Mouse (Mus musculus) MEL (cell line): ENCODE results near the gene Rtca. TPM values are rescaled to one million over a fixed set of nuclear protein-coding genes. Genes with fewer than 3 reads are reported as not detected.
A peak's percentile ranks its signal among the peaks of the same experiment; 100 is the strongest.

Source experiments
- DNase-seq: peaks from one replicate; pipeline ENCODE4 v3.0.0; 2011; ENCODE audit warnings: low read depth, low spot score
- H3K27ac ChIP-seq: 2 replicates; pipeline ENCODE4 v1.5.1; 2012; ENCODE audit warnings: low read depth, mild to moderate bottlenecking, control low read depth, low read length, moderate library complexity; ENCODE audit not compliant: control insufficient read depth
- H3K27me3 ChIP-seq, 2 experiments: fragments of 150-350 bp in 1 of 2; sonication (generic) in 1 of 2; 2 replicates each; pipeline ENCODE4 v1.6.1; 2012; ENCODE audit warnings: low read length in 2 of 2, mild to moderate bottlenecking in 2 of 2, improper control_type of control experiment in 1 of 2, moderate library complexity in 1 of 2; ENCODE audit not compliant: insufficient read depth in 2 of 2, control insufficient read depth in 1 of 2
- H3K36me3 ChIP-seq, 2 experiments: 2 replicates each; pipeline ENCODE4 v1.6.1; 2012 to 2014; ENCODE audit warnings: low read length in 2 of 2, improper control_type of control experiment in 1 of 2, inconsistent platforms in 1 of 2, mild to moderate bottlenecking in 1 of 2; ENCODE audit not compliant: insufficient read depth in 2 of 2, control insufficient read depth in 1 of 2
- H3K4me1 ChIP-seq, 2 experiments: fragments of 150-350 bp in 1 of 2; sonication (generic) in 1 of 2; 2 replicates each; pipeline ENCODE4 v1.6.1; 2012; ENCODE audit warnings: low read length in 2 of 2, improper control_type of control experiment in 1 of 2, mild to moderate bottlenecking in 1 of 2; ENCODE audit not compliant: insufficient read depth in 2 of 2, control insufficient read depth in 1 of 2
- H3K4me3 ChIP-seq, 2 experiments: fragments of 150-350 bp in 1 of 2; sonication (generic) in 1 of 2; 2 replicates each; pipeline ENCODE4 v1.5.1; 2012; ENCODE audit warnings: low read depth in 2 of 2, low read length in 2 of 2, mild to moderate bottlenecking in 2 of 2, moderate library complexity in 2 of 2, control low read depth in 1 of 2, improper control_type of control experiment in 1 of 2; ENCODE audit not compliant: control insufficient read depth in 1 of 2, insufficient read depth in 1 of 2
- H3K79me2 ChIP-seq: 2 replicates; pipeline ENCODE4 v1.6.1; 2012; ENCODE audit warnings: mild to moderate bottlenecking, low read length, moderate library complexity; ENCODE audit not compliant: control insufficient read depth, poor library complexity, insufficient read depth
- H3K9ac ChIP-seq: 2 replicates; pipeline ENCODE4 v1.6.1; 2012; ENCODE audit warnings: low read depth, mild to moderate bottlenecking, control low read depth, low read length, moderate library complexity; ENCODE audit not compliant: control insufficient read depth, poor library complexity, severe bottlenecking
- H3K9me3 ChIP-seq: fragments of 150-350 bp; sonication (generic); replicated peaks from 2 replicates; pipeline ENCODE4 v1.6.1; 2012; ENCODE audit warnings: mild to moderate bottlenecking, low read length, improper control_type of control experiment, moderate library complexity; ENCODE audit not compliant: insufficient read depth
- BHLHE40 ChIP-seq: IDR thresholded peaks from 2 replicates; pipeline ENCODE4 v1.6.1; 2012; ENCODE audit warnings: low read depth, mild to moderate bottlenecking, inconsistent platforms, low read length, improper control_type of control experiment, borderline replicate concordance
- CHD1 ChIP-seq: IDR thresholded peaks from 2 replicates; pipeline ENCODE4 v1.6.1; 2012; ENCODE audit warnings: low read depth, mild to moderate bottlenecking, inconsistent platforms, low read length, improper control_type of control experiment
- E2F4 ChIP-seq: IDR thresholded peaks from 2 replicates; pipeline ENCODE4 v1.6.1; 2011; ENCODE audit warnings: low read depth, low read length, improper control_type of control experiment, borderline replicate concordance
- EP300 ChIP-seq, 2 experiments: IDR thresholded peaks; 2 replicates each; pipeline ENCODE4 v1.6.1; 2011; ENCODE audit warnings: improper control_type of control experiment in 2 of 2, low read length in 2 of 2, low read depth in 1 of 2, mild to moderate bottlenecking in 1 of 2
- ETS1 ChIP-seq: IDR thresholded peaks from 2 replicates; pipeline ENCODE4 v1.6.1; 2012; ENCODE audit warnings: low read depth, mild to moderate bottlenecking, inconsistent platforms, low read length, improper control_type of control experiment, moderate library complexity
- GATA1 ChIP-seq: IDR thresholded peaks from 2 replicates; pipeline ENCODE4 v1.6.1; 2011; ENCODE audit warnings: low read depth, low read length, improper control_type of control experiment
- HCFC1 ChIP-seq: IDR thresholded peaks from 2 replicates; pipeline ENCODE4 v1.6.1; 2012; ENCODE audit warnings: low read depth, mild to moderate bottlenecking, inconsistent platforms, low read length, improper control_type of control experiment, moderate library complexity
- JUND ChIP-seq: IDR thresholded peaks from 2 replicates; pipeline ENCODE4 v1.6.1; 2011; ENCODE audit warnings: low read depth, mild to moderate bottlenecking, improper control_type of control experiment, low read length
- KAT2A ChIP-seq: conservative IDR thresholded peaks from 2 replicates; pipeline ENCODE4 v1.6.1; 2012; ENCODE audit warnings: low read depth, low read length, improper control_type of control experiment, inconsistent platforms
- MYB ChIP-seq: IDR thresholded peaks from 2 replicates; pipeline ENCODE4 v1.6.1; 2011; ENCODE audit warnings: mild to moderate bottlenecking, low read depth, low read length, improper control_type of control experiment
- MYC ChIP-seq: IDR thresholded peaks from 2 replicates; pipeline ENCODE4 v1.6.1; 2011; ENCODE audit warnings: low read depth, mild to moderate bottlenecking, low read length, improper control_type of control experiment, moderate library complexity
- POLR2AphosphoS2 ChIP-seq: IDR thresholded peaks from 2 replicates; pipeline ENCODE4 v1.6.1; 2011; ENCODE audit warnings: low read length, improper control_type of control experiment
- POLR2AphosphoS5 ChIP-seq: IDR thresholded peaks from 2 replicates; pipeline ENCODE4 v1.6.1; 2012; ENCODE audit warnings: low read depth, borderline replicate concordance, mild to moderate bottlenecking, inconsistent platforms, low read length, moderate library complexity, mixed read lengths
- RAD21 ChIP-seq: IDR thresholded peaks from 2 replicates; pipeline ENCODE4 v1.6.1; 2011; ENCODE audit warnings: mild to moderate bottlenecking, low read depth, low read length, improper control_type of control experiment
- RCOR1 ChIP-seq: IDR thresholded peaks from 2 replicates; pipeline ENCODE4 v1.6.1; 2012; ENCODE audit warnings: low read depth, mild to moderate bottlenecking, inconsistent platforms, low read length, improper control_type of control experiment
- SIN3A ChIP-seq: IDR thresholded peaks from 2 replicates; pipeline ENCODE4 v1.6.1; 2012; ENCODE audit warnings: low read length, improper control_type of control experiment, inconsistent platforms
- SMC3 ChIP-seq: IDR thresholded peaks from 2 replicates; pipeline ENCODE4 v1.6.1; 2011; ENCODE audit warnings: low read depth, low read length, improper control_type of control experiment
- TBP ChIP-seq: IDR thresholded peaks from 2 replicates; pipeline ENCODE4 v1.8.0; 2011; ENCODE audit warnings: low read depth, low read length, improper control_type of control experiment
- TCF12 ChIP-seq: IDR thresholded peaks from 2 replicates; pipeline ENCODE4 v1.6.1; 2014; ENCODE audit warnings: low read depth, mild to moderate bottlenecking, inconsistent platforms, low read length, improper control_type of control experiment, moderate library complexity
- ZC3H11A ChIP-seq: IDR thresholded peaks from 2 replicates; pipeline ENCODE4 v1.6.1; 2012; ENCODE audit warnings: low read depth, mild to moderate bottlenecking, inconsistent platforms, low read length, improper control_type of control experiment
- ZNF384 ChIP-seq: IDR thresholded peaks from 2 replicates; pipeline ENCODE4 v1.6.1; 2012; ENCODE audit warnings: low read depth, mild to moderate bottlenecking, inconsistent platforms, low read length, improper control_type of control experiment
- polyA plus RNA-seq, 2 experiments: library from polyadenylated mRNA; stranded (reverse) in 1 of 2; unstranded in 1 of 2; fragments of >175 nt in 1 of 2; fragments of >200 nt in 1 of 2; gene quantifications; 2 replicates each; pipeline versions ENCODE4 v1.2.1 to v1.2.4; 2012; ENCODE audit warnings: low replicate concordance in 2 of 2, low read depth in 1 of 2; ENCODE audit not compliant: insufficient read length in 2 of 2, insufficient read depth in 1 of 2, missing spikeins in 1 of 2
- total RNA-seq: library from RNA; depleted of rRNA; stranded (reverse); fragments of 300-350 nt; gene quantifications from 2 replicates; pipeline ENCODE4 v1.2.3, GENCODE M21; 2012

The Rtca gene
- total and polyA plus RNA-seq, 3 experiments = 68.3 to 307 (median 68.6) TPM

- TF ChIP-seq GATA1 (peak; percentile 75), EP300 (IDR thresholded peaks at IDR 0.05; ENCODE audit: low read depth in 1 of 2, low read length in 2 of 2) (peak; percentile 37 to 74; a peak in 3 of 4 replicates), E2F4 (no peak), BHLHE40 (no peak), JUND (no peak), TCF12 (0 out of 2 replicates have a peak, but pooled peaks have one; percentile 22), KAT2A (no peak), ETS1 (no peak), RAD21 (no peak), SMC3 (no peak), ZNF384 (no peak), SIN3A (no peak), RCOR1 (peak; percentile 64; the same call in 1 of the 2 replicates), MYC (no peak), POLR2AphosphoS5 (no peak), ZC3H11A (no peak)
- Histone ChIP-seq H3K9ac (no peak overlapping the region), H3K9me3 (no peaks in the 10 kb centered on the region), H3K27me3 (no peaks in the 10 kb centered on the region), H3K36me3 (peaks cover 0 to 6% of the 10 kb centered on the region in 2 experiments; a peak in 2 of 4 replicates), H3K4me3 (no peak overlapping the region), H3K27ac (no peak overlapping the region), H3K79me2 (no peaks in the 10 kb centered on the region), H3K4me1 (peaks cover 0 to 9% of the 10 kb centered on the region in 2 experiments; a peak in 2 of 4 replicates)
- DNase-seq = peak; percentile 54
These were observed 47.0 kb downstream of the Rtca start for GRCm38 (mm10) chr3:116461053-116461452.

- no peak overlapping the region for H3K4me3 ChIP-seq
- no peak overlapping the region for H3K27ac ChIP-seq
- peaks cover 0 to 2% of the 10 kb centered on the region in 2 experiments; a peak in 1 of 4 replicates for H3K36me3 ChIP-seq
- H3K79me2 ChIP-seq = no peaks in the 10 kb centered on the region
- TF ChIP-seq MYB (no peak), CHD1 (no peak), POLR2AphosphoS2 (no peak), TBP (no peak), HCFC1 (no peak), MYC (no peak)
- TF ChIP-seq, all 39 proteins: peak for 0
- no peak for DNase-seq
- Histone ChIP-seq H3K27me3 (no peaks in the 10 kb centered on the region), H3K9me3 (no peaks in the 10 kb centered on the region), H3K4me1 (no peaks in the 10 kb centered on the region), H3K9ac (no peak overlapping the region)
These were observed 53.5 kb downstream of the Rtca start for GRCm38 (mm10) chr3:116454529-116454928.
